Mouse (Mus musculus) thymus, postnatal 36 days (tissue): ENCODE measurements around the gene Morc4.

ENCODE experiments used
- DNase-seq, 2 experiments: peaks; one replicate each; pipeline ENCODE4 v3.0.0; 2022; ENCODE audit warnings: mixed read lengths in 2 of 2

The Morc4 gene

DNA sequence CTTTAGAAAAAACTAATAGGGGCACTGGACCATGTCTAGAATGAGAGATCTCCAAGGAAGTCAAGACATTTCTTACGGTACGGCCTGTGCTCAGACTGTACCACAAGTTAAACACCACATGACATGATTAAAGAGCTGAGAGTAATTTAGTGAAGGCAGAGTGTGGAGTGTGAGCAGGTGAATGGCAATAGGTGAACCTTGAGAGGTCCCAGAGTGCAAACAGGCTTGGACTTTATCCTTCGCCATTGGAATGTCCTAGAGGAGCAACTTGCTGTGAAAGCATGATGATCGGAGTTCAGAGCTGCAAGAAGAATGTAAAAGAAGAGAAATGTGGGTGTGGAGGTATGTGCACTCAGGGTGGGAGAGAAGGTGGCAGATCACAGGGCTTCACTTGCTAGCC is 65.6 kb downstream of the Morc4 start:
- no peak for DNase-seq

DNA sequence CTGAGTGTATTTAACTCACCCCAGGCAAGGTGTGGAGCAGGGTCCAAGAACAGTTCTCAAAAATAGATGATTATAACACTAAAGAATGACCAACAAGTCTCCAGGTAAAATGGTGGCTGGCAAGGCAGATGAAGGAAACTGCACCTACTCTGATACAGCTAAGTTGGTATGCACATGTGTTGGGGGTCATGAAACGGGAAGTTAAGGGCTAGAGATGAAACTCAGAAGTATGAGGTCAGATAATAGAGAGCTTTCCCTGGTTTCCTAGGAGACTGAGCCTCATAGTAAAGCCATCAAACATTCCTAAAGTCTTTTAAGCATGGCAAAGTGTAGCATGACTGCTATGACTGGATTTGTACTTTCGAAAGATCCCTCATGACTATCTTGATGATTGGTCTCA is 68.4 kb downstream of the Morc4 start:
- DNase-seq: no peak

DNA sequence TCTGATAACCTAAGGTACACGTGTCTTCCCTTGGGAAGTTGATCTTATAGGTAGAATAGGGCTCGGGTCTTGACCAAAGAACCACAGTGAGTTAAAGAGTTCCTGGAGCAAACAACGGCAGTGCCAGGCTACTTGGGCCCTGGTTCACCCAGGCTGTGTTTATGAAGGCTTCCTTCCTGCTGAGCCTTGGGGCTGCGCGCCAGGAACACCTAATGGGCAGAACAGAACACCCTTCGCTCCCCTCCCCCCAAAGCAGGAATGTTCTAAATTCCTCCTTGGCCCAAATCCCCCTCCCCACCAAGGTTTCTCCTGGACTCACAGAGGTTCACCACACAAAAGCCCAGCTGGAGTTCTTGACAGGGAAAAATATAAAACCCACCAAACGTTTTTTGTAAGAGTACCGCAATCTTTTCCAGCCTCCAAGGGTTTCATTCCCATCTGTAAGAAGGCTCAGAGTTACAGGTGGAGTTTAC is 71.0 kb downstream of the Morc4 start, which contains the start of gene Cldn2:
TSS of gene Cldn2 (plus strand) at position 423 of the 473 bp plus-strand sequence.
- no peak for DNase-seq

DNA sequence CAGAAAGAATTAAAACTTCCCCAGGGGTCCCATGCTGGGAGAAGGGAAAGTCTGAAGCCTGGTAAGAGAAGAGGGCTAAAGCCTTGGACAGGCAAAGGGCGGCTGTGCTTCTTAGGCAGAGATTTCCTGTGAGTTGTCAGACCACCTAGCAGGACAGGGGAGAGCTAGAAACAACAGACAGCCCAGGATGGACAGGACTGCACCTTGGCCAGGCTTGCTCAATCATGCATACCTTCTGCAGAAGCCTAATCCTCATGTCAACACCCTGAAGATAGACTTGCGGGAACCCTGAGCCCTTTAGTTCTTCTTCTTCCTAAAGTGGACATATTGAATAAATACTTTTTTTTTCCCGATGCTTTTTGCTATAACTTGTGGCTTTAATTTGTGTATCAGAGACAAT is 71.5 kb downstream of the Morc4 start:
- no peak for DNase-seq

DNA sequence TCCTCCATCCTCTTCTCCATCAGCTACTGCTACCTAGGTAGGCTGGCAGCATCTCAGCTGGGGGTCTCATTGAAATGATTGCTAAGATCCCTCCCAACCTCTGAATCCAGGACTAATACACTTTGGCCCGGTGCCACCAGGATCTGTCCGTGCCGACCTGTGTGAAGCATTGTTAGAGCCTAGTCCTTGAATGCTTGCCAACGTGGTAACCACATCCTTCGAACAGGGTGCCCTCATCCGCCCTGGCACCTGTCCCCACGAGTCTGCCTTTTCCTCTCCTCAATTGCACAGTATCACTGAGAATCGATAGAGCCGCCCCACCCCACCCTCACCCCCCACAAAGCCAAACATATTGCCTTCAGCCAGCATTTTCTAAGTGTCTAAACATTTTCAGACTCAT is 73.6 kb downstream of the Morc4 start:
- peak in 1 of 2 experiments; percentile 3 for DNase-seq

DNA sequence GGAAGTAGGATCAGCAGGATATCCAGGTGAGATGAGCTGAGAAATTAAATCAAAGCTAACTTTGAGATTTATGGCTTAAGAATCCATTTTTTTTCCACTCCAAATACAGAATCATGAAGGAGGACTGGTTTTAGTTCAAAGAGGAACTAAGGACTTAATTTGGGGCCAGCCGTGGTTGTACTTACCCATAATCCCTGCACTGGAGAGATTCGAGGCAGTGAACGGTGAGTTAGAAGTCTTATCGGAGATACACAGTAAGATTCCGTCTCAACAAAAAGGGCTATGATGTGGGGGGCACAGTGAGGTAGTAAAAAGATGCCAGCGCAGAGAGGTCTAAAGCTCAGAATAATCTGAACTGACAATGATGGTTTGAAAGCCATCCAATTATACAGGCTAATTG is 75.4 kb downstream of the Morc4 start:
- DNase-seq: no peak

DNA sequence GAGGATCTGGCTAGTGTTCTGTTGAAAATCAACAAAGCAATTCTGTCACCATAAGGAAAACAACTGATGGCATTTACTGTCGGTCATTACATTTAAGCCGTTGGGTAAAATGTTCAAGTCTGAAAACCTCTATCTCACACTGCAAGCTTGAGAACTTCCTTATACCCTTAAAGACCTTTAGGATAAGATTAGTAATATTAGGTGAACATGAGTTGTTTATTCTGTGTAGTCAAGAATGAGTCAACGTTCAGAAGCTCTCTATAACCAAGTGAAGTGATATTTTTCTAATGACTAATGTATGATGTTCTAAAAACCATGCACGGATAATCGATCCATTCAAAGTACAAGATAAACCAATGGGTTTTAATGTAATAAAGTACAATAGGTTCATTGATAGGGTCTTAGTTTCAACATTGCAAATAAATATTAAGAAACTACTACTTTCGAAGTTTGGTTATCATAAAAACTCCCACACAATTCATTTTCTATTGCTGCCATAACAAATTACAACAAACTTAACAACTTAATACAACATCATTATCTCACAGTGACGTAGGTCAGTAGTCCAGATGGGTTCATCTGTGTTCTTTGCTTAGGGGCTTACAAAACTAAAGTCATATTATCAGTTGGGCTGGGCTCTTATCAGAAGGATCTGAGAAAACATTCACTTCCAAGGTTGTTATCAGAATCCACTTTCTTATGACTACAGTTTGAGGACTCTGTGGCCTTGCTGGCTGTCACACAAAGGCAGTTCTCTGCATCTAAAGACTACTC is 77.2 kb downstream of the Morc4 start:
- DNase-seq: no peak

DNA sequence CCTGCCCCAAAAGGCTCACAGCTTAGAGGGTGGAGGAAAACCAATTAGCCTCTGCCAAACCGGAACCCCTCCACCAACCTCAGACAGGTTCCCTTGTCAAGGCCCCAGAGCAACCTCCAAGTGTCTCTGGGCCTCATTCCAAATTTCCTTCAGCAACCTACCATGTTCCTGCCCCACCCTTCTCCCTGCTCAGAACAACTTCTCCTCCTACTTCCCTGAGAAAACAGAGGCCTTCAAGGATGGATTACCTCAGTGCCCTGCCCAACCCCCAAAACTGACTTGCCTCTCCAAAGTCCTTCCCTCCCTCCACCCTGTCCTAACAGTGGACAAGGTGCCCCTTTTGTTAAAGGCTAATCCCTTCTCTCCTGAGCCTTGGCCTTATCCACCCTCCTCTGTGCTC is 85.7 kb downstream of the Morc4 start:
- DNase-seq: no peak

DNA sequence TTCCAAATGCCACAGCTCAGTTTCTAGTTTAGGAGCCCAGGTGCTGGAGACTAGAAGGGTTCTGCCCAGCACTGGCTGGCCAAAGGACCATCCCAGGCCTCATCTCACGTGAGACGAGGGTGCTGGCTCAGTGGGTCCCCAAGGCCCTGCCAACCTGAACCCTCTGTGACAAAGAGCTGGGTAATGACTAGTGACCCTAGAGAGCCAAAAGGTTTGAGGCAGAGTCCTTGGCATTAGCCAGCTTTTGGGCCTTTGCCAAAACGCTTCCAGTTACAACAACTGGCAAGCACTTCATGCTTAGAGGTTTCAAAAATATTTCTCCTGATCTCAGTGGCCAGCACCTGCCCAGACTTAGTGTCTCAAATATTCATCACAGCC is 88.4 kb downstream of the Morc4 start:
- no peak for DNase-seq

DNA sequence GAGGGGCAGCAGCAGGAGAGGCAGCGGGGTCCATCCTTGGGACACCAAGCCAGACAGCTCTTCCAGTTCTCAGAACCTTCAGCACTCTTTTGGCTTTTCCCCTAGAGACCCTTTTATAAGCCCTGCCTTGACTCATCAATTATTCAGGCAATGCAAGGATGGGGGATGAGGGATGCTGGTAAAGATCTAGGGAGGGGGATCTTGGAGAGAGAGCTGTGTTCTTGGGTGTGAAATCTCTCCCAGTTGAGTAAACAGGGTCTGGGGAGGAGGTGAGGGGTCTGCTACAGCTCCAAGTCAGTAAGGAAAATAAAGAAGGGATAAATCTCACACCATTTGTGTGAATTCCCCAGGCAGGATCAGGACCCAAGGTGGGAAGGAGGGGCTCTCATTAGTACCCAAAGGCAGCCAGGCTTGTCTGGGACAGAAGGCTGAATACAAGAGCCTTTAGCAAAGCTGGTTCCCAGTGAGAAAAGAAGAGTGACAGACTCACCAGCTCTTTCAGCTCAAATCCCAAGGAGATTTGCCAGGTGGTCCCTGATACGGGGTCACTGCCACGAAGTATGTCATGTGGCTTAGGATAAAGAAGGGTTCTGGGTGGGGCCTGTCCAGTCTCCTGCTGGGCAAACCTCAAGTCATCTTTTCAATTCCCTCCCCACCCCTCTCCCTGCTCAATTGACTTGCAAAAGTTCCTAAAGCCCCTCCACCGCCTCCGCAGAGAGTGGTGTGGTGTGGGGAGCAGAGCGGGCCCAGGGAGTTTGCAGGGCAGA is 89.0 kb downstream of the Morc4 start, which contains the start of gene Ripply1:
TSS of gene Ripply1 (minus strand) at position 76 of the 767 bp plus-strand sequence.
- DNase-seq: no peak

DNA sequence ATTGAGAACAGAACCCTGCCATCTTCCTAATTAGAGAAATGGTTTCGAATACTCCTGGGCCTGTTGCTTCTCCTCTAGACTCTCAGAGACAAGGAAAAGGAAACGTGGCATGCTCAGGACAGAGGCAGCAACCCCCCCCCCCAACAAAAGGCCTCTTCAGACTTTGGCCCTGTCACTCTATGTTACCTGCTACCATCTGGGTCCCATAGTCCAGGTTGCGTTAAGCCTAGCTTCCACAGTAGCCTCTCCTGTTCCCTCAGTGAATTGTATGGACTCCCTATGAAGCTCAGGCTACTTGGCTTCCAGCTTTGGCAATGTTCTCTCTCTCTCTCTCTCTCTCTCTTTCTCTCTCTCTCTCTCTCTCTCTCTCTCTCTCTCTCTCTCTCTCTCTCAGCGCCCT is 89.9 kb downstream of the Morc4 start:
- DNase-seq: no peak

DNA sequence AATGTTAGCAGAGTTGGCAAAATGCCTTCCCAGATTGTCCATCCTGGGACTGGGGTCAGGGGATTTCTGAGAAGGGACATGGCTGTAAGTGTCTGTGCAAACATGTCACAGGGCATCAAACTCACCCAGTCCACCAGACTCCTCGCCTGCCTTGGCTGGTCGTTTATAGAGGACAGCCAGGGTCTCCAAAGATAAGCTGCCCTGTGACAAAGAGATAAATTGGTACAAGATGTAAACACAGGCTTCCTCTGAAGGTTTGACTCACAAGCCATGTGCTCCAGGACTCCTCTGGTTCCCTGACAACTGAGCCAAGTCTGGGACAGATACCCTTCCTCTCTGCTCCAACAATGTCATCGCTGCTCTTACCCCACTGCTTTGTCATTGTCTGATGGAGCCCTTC is 90.5 kb downstream of the Morc4 start:
- no peak for DNase-seq

DNA sequence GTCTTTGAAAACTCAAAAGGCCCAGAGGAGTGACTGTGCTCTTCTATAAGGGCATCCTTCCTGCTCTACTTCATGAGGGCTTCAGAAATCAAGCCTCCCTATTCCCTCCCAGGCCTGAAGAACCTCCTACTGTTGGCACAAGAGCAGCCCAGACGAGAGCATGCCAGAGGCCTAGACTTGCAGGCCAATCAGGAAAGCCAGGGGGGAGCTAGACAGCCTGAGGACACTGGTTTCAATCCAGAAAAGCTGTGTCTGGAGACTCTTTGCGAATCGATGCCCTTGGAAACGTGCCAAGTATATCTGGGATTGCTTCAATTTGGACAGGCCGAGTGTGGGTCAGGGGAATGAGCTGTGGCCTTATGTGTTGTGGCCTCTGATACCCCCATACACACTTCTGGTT is 92.1 kb downstream of the Morc4 start:
- no peak for DNase-seq

DNA sequence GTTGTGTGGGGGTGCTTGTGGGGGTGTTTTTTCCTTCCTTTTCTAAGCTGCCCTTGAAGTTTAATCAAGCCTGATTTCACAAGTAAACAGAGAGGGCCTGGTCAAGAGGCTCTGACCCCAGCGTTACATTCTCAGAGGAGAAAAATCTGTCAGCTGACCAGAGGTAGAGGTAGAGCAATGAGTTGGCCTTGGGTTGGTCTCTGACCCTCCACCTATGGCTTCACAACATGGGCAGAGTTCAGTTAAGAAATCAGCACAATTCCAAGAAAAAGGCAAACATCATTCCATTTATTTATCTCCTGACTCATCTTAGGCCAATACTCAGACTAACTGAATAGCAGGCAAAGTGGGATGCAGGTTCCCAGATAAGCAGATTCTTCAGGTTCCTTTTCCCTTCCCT is 92.6 kb downstream of the Morc4 start:
- DNase-seq: no peak

DNA sequence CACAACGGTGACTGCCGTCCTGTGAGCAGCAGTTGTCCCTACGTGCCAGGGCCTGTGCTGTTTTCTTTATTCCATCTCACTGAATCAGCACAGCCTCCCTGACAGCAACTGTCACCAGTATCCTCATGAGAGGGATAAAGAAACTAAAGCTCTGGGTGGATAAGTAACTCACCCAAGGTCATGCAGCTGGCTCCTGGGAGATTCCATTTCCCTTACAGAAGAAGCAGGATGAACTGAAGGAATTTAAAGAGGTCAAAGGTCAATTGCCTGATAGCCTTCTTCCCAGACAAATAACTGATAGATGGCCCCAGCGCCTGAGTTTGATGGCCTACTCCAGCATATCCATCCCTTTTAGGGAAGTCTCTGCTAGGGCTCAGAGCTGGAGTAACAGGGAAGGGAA is 94.1 kb downstream of the Morc4 start:
- no peak for DNase-seq

DNA sequence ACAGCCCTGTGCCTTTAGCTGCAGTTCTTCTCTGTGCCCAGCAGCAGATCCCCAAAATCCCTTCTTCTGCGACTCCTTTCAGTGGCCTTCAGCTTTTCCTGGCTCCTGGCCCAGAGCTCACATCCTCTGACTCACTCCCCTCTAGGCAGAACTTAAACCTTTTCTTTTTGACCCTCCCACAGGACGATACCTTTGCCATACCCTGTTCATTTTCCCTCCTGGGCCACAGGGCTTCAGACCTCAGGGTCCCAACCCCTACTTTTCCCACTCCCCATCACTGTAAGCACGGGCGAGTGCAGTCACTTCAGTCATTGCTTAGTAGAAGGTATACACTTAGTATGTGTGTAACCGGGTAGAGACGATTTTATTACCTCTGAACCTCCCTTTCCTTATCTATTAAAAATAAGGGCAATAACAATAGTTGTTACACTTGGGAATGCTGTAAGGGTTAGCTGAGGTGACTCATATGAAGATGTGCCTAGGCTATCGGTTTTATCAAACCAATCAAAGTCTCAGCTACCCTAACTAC is 96.3 kb downstream of the Morc4 start:
- no peak for DNase-seq

DNA sequence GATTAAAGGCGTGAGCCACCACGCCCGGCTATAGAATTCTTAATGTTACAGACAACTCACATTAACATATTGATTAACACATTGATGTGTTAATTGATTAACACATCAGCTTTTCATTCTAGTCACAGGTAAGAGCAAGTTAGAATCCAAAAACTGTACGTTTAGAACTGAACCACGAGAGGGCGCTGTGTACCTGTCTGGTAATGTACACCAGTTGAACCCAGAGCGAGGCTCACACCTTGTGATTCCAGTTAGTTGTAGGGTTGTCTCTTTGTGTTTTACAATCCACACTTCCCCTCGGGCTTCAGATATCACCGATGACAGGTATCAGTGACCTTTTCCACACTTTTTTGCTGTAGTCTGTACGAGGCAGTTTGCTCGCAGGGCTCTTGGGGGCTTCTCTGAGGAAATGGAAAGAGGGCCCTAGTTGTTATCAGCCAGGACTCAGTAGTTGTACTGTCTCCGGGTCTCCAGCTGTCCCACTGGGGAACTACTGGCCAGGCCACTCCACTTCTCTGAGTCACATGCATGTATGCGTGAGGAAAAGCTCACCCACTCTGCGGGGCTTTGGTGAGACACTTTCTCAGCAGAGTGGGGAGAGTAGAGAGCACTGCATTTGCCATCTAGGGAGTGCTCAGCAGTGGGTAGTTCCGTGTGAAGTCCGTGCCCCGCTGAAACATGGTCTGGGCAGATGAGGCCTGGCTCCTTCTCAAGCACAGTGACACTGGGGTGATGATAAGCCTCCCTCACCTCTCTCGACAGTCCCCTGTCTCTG is 97.0 kb downstream of the Morc4 start:
- peak in 1 of 2 experiments; percentile 15 for DNase-seq
